Mouse (Mus musculus) thymus, postnatal 36 days (tissue): ENCODE results near the gene Irs2.

Source experiments
- DNase-seq, 2 experiments: peaks; one replicate each; pipeline ENCODE4 v3.0.0; 2022; ENCODE audit warnings: mixed read lengths in 2 of 2

Gene Irs2

DNA sequence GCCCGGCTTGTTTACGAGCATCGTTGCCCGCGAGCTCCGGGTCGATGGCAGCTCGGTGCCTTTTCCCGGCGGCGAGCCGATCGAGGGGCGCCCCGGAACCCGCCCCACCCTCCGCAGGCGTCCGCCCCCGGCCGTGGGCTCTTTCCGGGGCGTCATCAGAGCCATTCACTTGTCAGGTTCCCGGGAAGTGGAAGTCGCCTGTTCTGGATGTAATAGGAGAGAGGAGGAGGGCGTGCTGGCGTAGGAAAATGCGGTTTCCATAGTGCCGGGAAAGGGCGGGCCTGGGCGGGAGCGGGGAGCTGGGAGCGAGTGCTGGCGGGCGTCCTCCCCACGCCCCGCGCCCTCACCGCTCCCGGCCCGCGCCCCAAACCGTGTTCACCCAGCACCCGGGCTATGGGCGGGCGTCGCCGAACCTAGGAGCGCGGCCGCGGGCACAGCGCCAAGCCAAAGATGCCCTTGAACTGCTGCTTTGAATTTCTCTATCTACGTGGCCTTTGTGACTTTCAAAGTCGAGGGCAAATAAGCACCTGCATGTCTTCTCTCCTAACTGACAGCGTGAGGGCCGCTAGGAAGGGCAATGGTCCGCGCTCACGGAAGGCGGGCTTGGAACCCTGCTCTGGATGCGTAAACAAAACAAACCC lies 1.3 kb upstream of the Irs2 start:
- peak; percentile 55 to 66 for DNase-seq

DNA sequence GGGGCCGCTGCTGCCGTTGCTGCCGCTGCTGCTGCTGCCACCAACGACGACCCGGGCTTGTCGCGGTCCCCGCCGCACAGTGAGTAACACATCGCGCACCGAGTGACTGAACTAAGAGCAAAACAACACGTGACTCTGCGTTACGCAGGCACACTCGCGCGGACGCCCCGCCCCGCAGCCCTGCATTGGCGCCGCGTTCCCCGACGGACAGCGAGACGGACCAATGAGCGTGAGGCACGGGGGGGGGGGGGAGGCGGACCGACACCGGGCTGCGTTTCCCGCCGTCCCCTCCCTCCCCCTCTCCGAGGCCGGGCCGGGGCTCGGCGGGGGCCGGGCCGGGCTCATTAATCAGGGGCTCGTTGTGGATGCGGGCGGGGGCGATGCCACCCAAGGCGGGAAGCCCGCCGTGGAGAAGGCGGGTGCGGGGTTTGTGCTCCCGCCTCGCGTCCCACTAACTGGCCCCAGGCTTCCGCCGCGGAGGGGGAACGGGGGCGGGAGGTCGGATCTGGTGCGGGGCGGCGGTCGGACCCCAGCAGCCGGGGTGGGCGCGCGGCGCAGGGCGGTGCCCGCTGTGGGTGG lies 673 bp upstream of the Irs2 start:
- DNase-seq, result peak; percentile 95 to 97

DNA sequence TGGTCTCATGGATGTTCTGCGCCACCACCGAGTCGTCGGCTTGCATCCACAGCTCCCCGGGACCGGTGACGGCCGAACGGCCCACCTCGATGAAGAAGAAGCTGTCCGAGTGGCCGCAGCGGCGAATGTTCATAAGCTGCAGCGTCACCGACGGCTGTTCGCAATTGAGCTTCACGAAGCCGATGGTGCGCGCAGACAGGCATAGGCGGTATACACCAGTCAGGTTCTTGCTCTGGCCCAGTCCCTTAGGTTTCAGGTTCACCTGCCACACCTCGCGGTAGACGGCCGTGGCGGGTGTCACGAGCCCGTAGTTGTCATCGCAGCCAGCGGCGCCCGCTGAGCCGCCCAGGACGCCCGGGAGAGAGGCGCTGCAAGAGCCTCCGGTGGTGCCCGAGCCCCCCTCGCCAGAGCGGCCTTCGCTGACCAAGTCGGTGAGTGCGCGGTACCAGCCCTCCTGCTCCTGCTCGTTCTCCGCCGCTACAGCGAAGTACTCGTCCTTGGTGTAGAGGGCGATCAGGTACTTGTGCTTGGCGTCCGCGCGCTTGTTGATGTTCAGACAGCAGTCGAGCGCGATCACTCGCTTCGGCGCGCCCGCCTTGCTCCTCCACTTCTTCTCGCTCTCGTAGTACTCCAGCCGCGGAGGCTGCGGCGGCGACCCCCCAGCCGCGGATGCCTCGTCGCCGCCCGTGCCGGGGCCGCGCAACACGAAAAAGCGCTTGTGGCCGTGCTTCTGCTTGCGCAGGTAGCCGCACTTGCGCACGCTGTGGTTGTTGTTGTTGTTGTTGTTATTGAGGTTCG lies 478 bp downstream of the Irs2 start:
- DNase-seq, result peak; percentile 54 to 59

DNA sequence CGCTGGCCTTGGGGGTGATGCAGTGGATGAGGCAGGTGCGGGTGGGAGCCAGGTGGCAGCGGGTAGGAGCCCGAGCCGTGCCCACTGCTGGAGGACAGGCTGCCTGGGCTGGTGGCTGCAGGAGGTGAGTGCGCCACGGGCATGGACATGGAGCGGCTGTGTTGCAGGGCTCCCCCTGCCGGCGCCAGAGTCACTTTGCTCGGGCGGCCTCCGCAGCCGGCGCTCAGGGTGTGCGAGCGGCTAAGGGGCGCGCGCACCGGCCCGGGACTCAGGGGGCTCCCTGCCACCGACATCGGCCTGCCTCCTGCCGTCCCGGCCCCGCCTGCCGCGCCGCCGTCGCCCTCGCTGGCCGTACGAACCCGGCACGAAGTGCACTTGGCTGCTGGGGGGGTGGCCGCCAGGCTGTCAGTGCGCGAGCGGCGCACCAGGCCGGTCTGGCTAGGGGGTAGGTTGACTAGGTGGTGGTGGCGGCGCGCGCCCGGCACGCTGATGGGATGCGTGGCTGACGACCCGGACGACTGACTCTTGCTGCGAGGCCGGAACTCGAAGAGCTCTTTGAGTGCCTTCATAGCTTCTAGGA lies 1.2 kb downstream of the Irs2 start:
- DNase-seq, result peak; percentile 86 to 88

DNA sequence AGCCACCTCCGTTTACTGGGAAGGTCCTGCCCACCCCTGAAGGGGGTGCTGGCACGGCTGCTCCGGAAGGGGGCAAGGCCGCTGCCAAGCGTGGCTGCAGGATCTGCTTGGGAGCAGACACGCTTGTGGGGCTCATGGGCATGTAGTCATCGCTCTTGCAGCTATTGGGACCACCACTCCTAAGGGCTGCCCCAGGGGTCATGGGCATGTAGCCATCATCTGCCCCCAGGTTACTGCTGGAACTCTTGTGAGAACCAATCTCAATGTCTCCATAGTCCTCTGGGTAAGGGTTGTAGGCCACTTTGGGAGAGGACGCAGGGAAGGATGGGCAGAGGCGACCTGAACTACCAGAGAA lies 2.0 kb downstream of the Irs2 start:
- DNase-seq, result peak in 1 of 2 experiments; percentile 21

DNA sequence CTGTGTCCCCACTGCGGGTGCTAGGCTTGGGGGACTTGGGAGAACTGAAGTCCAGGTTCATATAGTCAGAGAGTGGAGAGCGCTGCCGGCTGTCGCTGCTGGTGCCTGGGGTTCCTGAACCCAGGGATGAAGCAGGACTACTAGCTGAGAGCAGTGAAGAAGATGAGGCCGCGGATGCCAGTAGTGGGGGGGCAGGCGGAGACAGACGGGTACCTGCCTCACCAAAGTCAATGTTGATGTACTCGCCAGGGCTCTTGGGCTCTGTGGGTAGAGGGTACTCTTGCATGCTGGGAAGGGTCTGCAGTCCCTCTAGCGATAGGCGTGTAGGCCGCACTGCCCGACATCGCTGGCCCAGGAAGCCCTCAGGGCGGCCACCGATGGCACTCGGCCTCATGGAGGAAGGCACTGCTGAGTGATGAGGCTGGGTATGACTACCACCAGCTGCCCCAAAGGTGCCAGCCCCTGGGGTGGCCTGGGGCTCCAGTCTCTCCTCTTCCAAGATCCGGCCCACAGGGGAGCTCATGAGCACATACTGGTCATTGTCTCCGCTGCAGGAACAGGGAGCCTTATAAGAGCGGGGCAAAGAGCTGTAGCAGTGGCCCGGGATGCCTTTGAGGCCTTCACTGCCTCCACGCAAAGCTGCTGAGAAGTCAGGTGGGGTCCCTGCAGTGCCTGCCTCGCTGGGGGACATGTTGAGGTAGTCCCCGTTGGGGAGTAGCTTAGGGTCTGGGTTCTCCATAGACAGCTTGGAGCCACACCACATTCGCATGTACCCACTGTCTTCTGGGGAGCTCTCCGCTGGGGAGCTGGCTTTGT lies 2.6 kb downstream of the Irs2 start:
- DNase-seq, result peak in 1 of 2 experiments; percentile 17

DNA sequence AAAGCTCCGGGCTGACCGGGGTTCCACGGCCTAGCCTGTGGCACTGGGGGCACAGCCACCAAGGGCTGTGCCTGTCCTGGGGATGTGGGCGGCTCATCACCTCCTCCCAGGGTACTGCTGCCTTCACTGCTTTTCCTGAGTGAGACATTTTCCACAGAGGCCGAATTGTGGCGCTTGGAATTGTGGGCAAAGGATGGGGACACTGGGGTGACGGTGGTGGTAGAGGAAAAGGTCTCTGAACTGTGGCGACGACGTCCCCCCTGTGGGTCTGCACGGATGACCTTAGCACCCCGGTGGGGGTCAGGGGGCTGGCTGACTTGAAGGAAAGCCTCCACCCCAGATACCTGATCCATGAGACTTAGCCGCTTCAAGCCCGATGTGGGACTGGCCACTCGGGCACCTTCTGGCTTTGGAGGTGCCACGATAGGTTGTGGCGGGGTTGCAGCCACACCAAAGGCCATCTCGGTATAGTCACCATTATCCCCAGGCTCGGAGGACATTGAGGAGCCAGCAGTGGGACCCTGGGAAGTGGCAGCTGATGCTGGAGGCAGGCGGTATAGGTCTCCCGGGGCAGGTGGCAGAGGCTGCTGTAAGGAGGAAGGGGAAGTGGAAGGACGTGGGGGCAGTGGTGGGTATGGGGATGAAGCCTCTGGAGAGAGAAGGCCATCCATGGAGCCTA lies 3.3 kb downstream of the Irs2 start:
- DNase-seq, result no peak

DNA sequence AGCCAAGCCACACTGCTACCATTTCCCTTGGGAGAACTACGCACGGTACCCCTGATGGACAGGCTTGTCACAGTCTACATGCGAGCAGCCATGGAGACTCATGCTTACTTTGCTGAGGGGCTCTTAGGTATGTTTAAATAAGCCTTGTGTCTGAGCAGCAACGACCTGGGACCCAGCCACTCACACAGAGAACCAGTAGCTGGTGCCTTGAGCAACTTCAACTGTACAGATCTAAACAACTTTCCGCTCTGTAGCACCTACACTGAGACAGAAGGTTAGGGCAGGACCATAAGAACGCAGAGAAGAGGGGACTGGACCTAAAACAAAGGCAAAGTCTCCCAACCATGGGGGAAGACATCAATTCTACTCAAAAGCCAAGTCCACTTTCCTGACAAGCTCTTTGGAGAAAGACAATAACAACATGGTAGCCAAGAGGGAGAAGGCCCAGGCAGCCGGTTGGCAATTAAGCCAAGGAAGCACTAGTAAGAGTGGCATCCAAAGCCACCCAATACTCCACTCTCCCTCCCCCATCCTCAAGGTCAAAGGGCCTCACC lies 4.3 kb downstream of the Irs2 start:
- no peak for DNase-seq

DNA sequence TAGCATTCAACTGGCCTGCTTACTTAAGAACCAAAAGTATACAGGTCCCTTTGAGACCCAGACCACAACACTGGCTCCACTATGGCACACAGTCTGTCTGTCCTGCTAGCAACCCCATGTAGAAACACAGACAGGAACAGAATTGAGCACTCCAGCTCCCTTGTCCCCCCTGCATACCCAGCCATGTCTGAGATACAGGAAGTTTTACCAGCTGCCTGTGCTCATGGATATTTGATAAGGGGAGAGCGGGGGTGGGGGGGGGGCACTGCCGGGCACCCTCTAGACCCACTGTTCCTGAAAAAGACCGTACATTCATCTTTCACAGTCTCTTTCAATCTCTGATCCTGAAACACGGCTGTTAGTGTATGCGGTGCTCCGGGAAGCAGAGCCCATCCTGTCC lies 5.0 kb downstream of the Irs2 start:
- no peak for DNase-seq

DNA sequence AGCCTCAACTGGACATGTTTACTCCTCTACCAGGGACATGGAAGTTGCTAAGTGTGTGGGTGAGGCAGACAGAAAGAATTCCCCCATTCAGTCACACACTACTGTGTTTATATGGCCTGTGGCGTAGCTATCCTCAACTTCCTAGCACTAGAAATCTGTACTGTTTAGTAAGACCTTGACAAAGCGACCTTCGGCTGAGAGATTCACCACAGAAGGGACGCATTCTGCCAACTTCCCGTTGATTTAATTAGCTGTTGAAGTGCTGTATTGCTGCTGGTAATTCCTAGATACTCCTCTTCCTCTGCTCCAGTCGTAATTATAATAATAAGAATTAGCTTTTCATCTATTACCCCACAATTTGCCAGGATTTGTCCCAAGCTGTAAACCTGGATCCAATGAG lies 5.4 kb downstream of the Irs2 start:
- no peak for DNase-seq

DNA sequence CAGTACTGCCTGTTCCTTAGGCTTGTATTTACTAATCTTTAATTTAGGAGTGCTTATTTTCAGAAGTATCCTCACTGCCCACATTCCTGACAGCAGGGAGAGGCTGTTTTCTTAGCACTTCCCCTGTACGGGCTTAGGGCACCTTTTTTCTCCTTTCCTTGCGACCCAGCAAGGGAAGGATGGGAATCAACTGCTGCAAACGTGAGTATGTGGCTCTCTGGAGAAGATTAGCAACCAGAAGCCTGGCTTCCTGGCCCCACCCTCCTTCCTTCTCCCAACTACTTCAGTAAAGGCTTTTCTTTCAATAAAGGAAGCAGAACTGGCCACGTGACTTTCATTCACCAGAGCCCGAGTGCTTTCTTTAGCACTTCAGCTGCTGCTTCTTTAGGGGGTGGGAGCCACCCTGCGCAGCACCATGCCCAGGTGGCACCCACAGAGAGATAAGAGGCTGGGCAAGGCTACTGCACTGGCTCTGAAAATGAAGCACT lies 7.2 kb downstream of the Irs2 start:
- peak; percentile 55 to 69 for DNase-seq

DNA sequence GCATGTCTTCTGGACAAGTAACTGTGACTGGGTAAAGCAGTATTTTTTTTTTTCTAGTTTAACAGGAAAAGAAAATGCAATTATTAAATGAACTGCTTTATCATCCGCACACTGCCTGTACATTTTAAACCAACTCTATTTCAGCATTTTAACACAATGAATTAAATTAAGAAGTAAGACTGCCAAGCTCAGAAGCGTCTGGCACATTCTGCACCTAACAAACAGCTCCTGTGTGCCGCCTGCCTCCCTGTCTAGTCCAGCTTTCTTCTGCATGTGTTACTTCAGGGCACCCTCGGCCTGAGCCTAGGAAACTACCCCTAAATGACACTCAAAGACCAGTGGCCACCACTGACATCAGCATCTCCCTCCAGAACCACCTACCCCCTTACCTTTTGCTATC lies 8.7 kb downstream of the Irs2 start:
- no peak for DNase-seq

DNA sequence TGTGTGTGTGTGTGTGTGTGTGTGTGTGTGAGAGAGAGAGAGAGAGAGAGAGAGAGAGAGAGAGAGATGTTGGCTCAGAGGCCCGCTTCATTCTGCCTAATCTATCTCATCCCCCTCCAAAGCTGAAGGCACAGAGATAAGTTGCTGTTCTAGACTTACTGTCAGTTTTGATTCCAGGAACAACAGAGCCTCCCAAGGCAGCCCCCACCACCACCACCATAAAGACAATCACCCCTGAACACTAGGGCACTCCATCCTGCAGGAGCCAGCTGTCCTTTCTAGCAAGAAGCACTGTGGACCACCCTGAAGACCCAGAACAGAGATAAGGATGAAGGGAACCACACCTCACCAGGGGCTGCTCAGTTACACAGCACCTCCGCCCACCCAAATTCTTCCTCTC lies 12.0 kb downstream of the Irs2 start:
- no peak for DNase-seq

DNA sequence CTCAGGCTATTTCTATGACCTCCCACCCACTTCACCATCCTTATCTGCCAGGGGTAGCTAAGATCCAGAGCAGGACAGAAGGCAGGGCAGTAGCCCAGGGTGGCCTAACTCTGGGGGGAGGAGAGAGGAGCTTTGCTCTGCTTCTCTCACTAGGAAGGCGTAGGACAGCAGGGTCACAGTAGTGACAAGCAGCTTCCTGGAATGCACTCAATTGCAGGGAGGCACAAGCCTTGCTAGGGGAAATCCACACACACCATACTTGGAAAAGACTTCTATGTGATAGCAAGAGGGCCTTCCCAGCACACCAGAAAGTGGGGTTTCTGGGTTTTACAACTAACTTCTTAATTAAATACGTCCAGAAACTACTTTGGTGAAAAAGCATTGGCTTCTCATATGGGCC lies 12.5 kb downstream of the Irs2 start:
- no peak for DNase-seq

DNA sequence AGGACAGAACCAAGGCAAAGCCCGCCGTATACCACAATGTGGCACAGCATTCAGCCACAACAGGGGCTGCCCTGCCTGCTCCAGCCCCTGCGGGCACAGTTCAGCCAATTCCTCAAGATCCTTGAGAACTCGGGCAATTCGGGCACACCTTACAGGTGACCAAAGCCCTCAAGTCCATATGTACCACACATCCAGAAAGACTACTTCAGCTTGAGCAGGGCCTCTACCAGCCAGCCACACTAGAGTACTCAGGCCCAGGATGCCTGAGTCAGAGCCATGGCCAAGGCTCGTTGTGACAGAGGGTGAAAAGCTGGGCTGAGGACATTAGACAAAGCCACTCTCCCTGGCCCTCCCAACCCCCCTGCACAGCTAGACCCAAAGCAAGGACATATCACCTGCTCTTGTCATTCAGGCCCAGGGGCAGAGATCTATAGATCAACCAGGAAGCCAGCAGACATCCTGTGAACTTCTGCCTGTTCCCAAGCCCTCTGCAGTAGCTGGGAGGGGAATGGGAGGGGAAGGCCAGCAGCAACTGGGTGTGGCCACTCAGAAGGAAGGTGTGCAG lies 13.8 kb downstream of the Irs2 start:
- no peak for DNase-seq

DNA sequence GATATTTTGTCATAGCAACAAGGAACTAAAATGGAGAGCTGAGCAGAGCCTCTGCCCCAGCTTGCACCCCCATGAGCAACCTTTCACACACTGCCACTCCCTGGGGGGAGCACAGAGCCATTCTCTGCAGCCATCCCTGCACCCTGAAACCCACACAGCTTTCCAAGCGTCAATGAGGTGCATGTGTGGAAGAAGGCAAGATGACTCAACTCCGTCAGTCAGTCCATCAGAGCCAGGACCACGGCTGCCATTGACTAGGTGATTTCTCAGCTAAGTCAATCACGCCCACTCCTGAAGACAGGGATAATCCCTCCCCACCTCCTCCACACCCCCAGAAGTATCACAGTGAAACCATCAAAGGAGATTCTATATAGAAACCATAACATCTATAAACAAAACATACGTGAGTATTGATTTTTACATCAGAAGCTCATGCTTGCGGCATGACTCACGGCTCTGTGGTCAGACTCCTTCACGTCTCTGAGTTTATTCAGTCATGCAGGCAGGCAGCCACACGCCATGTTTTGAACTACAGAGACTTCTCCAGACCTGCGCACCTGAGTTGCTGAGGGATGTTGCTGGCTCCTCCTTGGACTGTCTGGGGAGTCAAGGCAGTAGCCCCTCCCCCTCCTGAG lies 14.6 kb downstream of the Irs2 start:
- no peak for DNase-seq

DNA sequence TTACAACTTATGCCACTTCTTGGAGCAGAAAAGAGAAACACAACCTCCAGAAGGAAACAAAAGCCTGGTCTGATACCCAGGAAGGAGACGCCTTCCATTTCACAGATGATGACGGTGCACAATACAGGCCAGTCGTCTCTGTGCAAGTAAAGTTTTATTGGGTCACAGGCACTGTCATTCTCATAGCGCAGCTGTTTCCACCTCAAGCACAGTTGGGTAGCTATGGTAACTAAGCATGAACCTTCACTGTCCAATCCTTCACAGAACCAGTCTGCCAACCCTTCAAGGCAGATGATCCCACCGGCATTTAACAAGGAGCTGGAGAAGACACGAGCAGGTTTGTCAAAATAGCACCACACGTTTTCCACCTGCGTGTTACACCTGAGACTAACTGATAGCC lies 16.2 kb downstream of the Irs2 start:
- DNase-seq, result no peak

DNA sequence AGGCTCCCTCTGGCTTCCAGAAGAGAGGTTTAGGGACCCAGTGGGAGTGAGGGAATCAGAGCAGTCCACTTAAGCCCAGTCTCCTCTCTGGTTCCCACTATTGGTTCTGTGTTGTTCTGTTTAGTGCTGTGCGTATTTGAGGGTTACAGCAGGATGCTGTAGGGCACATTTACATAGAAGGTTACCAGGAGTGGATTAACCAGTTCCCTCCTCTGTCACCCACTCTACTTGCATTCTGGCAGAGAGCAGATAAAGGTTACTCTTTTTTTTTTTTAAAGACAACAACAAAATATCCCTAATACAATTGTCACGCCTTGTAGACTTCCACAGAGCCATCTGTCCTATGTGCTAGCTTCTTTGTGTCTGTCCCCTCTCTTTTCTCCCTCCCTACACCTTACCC lies 16.9 kb downstream of the Irs2 start:
- no peak for DNase-seq

DNA sequence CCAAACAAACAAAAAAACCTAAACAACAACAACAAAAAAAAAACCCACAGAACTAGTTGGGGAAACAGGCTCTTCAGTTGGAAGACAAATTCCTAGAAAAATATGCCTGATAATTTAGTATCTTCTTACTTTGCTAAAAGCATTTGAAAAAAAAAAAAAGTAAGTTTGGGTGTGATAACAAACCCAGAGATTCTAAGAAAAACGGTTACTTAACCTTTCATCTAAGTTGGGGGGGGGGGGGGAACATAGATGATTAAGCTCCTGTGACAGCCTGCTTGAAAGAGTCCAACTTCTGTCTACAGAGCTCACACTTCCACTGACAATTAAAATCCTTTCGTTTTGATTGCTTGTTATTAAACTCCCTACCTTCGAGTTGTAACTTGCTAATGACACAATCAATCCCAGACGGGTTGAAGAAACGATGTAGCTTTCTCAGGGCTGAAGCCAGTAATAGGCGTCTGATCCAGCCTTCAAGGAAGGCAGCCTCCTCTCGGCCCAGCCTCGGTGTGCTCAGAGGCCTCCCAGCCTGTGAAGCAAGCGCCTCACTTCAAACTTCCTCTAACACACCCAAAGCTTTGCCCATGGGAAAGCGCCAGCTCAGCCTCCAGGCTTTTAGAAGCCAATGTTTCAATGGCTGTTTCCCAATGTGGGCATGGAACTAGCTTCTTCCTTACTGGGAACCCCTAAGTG lies 17.7 kb downstream of the Irs2 start:
- no peak for DNase-seq

DNA sequence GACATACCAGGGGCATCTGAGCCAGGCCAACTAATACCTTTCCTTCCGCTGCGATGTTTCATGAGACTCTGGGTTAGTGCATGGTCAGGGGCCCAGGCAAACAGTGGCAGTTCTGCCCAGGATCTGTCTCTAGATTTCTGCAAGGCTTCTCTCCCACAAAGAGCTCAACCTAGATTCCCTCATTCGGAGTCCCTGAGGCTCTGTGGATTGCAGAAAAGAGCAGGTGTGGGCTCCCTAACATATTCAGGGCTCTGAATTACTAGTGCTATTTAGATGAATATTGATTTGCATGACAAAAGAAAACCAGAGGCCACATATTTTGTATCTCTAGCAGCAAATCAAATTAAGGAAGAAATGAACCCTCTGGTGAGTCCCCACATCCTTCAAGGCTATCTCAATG lies 18.3 kb downstream of the Irs2 start:
- no peak for DNase-seq

DNA sequence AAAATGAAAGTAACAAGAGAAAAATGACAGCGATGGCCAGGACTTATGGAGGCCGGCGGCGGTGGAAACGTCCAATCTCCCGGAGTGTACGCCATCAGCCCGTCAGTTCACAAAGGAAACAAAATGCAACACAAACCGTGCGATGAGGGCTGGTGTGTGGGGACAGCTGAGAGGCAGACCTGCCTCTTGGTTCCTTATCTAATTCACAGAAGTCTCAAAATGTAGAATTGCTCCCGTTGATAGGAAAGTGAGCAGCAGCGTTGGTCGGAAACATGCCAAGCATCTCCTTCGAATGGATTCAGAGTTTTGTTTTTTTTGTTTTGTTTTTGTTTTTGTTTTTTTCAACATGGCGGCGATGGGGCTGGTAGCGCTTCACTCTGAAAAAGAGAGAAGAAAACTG lies 21.6 kb downstream of the Irs2 start:
- DNase-seq, result no peak
